Mouse (Mus musculus) midbrain, embryonic 15.5 days (tissue): Measurements from ENCODE around the gene Dlg2. TPM values are rescaled to one million over a fixed set of nuclear protein-coding genes. Genes with fewer than 3 reads are reported as not detected.

Experiments used
- ATAC-seq: fragments of 200-750 bp; cut with Nextera tagmentation; replicated peaks from 2 replicates; pipeline ENCODE4 v1.8.0; 2017; ENCODE audit warnings: moderate TSS enrichment
- H3K27ac ChIP-seq: fragments of 300-500 bp; sonication (generic); 2 replicates; pipeline ENCODE4 v1.5.1; 2015; ENCODE audit warnings: mild to moderate bottlenecking, inconsistent platforms
- H3K27me3 ChIP-seq: fragments of 300-500 bp; sonication (generic); replicated peaks from 2 replicates; pipeline ENCODE4 v1.6.1; 2015; ENCODE audit warnings: inconsistent platforms
- H3K36me3 ChIP-seq: fragments of 300-500 bp; sonication (generic); replicated peaks from 2 replicates; pipeline ENCODE4 v1.6.1; 2015; ENCODE audit warnings: inconsistent platforms
- H3K4me1 ChIP-seq: fragments of 300-500 bp; sonication (generic); 2 replicates; pipeline ENCODE4 v1.6.1; 2015; ENCODE audit warnings: inconsistent platforms
- H3K4me2 ChIP-seq: fragments of 300-500 bp; sonication (generic); 2 replicates; pipeline ENCODE4 v1.6.1; 2015; ENCODE audit warnings: inconsistent platforms, mild to moderate bottlenecking, moderate library complexity
- H3K4me3 ChIP-seq: fragments of 300-500 bp; sonication (generic); 2 replicates; pipeline ENCODE4 v1.5.1; 2015; ENCODE audit warnings: mild to moderate bottlenecking, inconsistent platforms
- H3K9ac ChIP-seq: fragments of 300-500 bp; sonication (generic); 2 replicates; pipeline ENCODE4 v1.6.1; 2015; ENCODE audit warnings: mild to moderate bottlenecking, inconsistent platforms
- H3K9me3 ChIP-seq: fragments of 300-500 bp; sonication (generic); 2 replicates; pipeline ENCODE4 v1.6.1; 2016; ENCODE audit warnings: inconsistent platforms
- WGBS: fragments of 180-500 bp; shearing (Covaris S2); methylation state at CpG from one replicate; pipeline ENCODE4 v1.1.7; 2015; ENCODE audit warnings: mixed read lengths; 5-methylcytosine and 5-hydroxymethylcytosine counted together
- polyA plus RNA-seq: library from polyadenylated mRNA; unstranded; fragments of >200 nt; fragmentation: Nextera tagmentation; extraction: Ambion mirVana; gene quantifications from 2 replicates; pipeline ENCODE4 v1.2.1, GENCODE M21; 2015

Dlg2 gene
- polyA plus RNA-seq, 1 experiment from 2014 or later, result 28.8 TPM

- H3K36me3 ChIP-seq, result no peaks in the 10 kb centered on the region
- no peaks in the 10 kb centered on the region for H3K27me3 ChIP-seq
- peak; percentile 72; the same call in 1 of the 2 replicates for ATAC-seq
- H3K9me3 ChIP-seq, result no peaks in the 10 kb centered on the region
- no peak overlapping the region for H3K4me3 ChIP-seq
- H3K4me1 ChIP-seq, result no peaks in the 10 kb centered on the region
- H3K27ac ChIP-seq, result no peak overlapping the region
- H3K4me2 ChIP-seq, result no peak overlapping the region
- no peak overlapping the region for H3K9ac ChIP-seq
- WGBS, result 36% methylated on average over 3 of the region's 3 CpGs
Observed at GRCm38 (mm10) chr7:92125886-92126285, 1649.4 kb downstream of the Dlg2 start.

- no peaks in the 10 kb centered on the region for H3K9me3 ChIP-seq
- 90% methylated on average over 3 of the region's 3 CpGs for WGBS
- no peak overlapping the region for H3K4me2 ChIP-seq
- H3K4me3 ChIP-seq, result no peak overlapping the region
- no peaks in the 10 kb centered on the region for H3K27me3 ChIP-seq
- H3K27ac ChIP-seq, result no peak overlapping the region
- H3K36me3 ChIP-seq, result no peaks in the 10 kb centered on the region
- H3K4me1 ChIP-seq, result no peaks in the 10 kb centered on the region
- no peak for ATAC-seq
- H3K9ac ChIP-seq, result no peak overlapping the region
Observed at GRCm38 (mm10) chr7:92134301-92134700, 1657.8 kb downstream of the Dlg2 start.

- no peaks in the 10 kb centered on the region for H3K27me3 ChIP-seq
- H3K4me3 ChIP-seq, result no peak overlapping the region
- H3K36me3 ChIP-seq, result no peaks in the 10 kb centered on the region
- H3K4me2 ChIP-seq, result no peak overlapping the region
- H3K4me1 ChIP-seq, result no peaks in the 10 kb centered on the region; the same call in 1 of the 2 replicates
- no peak overlapping the region for H3K27ac ChIP-seq
- H3K9me3 ChIP-seq, result no peaks in the 10 kb centered on the region
- WGBS, result 21% methylated on average over 2 of the region's 2 CpGs
- no peak for ATAC-seq
- no peak overlapping the region for H3K9ac ChIP-seq
Observed at GRCm38 (mm10) chr7:92135624-92136023, 1659.2 kb downstream of the Dlg2 start.

- H3K4me1 ChIP-seq, result no peaks in the 10 kb centered on the region; the same call in 1 of the 2 replicates
- no peaks in the 10 kb centered on the region for H3K9me3 ChIP-seq
- peak overlapping the region; percentile 48; the same call in 1 of the 2 replicates for H3K27ac ChIP-seq
- no peak overlapping the region for H3K9ac ChIP-seq
- no peak overlapping the region for H3K4me2 ChIP-seq
- no peaks in the 10 kb centered on the region for H3K27me3 ChIP-seq
- WGBS, result 66% methylated on average over 9 of the region's 9 CpGs
- H3K36me3 ChIP-seq, result no peaks in the 10 kb centered on the region
- ATAC-seq, result no peak
- no peak overlapping the region for H3K4me3 ChIP-seq
Observed at GRCm38 (mm10) chr7:92140051-92140817, 1663.8 kb downstream of the Dlg2 start.

GRCm38 (mm10) chr7:92147499-92147898 lies 1671.0 kb downstream of the Dlg2 start:
- 95% methylated on average over 1 of the region's 1 CpGs for WGBS
- Histone ChIP-seq H3K27ac (no peak overlapping the region), H3K36me3 (no peaks in the 10 kb centered on the region), H3K4me2 (no peak overlapping the region), H3K27me3 (no peaks in the 10 kb centered on the region), H3K9me3 (no peaks in the 10 kb centered on the region), H3K4me1 (no peaks in the 10 kb centered on the region), H3K9ac (no peak overlapping the region), H3K4me3 (no peak overlapping the region)
- ATAC-seq, result no peak

GRCm38 (mm10) chr7:92150768-92151167 lies 1674.3 kb downstream of the Dlg2 start:
- H3K4me1 ChIP-seq, result no peaks in the 10 kb centered on the region
- 77% methylated on average over 3 of the region's 3 CpGs for WGBS
- no peak for ATAC-seq

GRCm38 (mm10) chr7:92154603-92155002 lies 1678.1 kb downstream of the Dlg2 start:
- no peaks in the 10 kb centered on the region for H3K36me3 ChIP-seq
- H3K4me2 ChIP-seq, result no peak overlapping the region
- no peaks in the 10 kb centered on the region for H3K9me3 ChIP-seq
- ATAC-seq, result no peak
- H3K4me3 ChIP-seq, result no peak overlapping the region
- no peak overlapping the region for H3K9ac ChIP-seq
- no peak overlapping the region for H3K27ac ChIP-seq
- no peaks in the 10 kb centered on the region for H3K4me1 ChIP-seq
- no peaks in the 10 kb centered on the region for H3K27me3 ChIP-seq

More at GRCm38 (mm10) chr7:92150768-92151167, 1674.3 kb downstream of the Dlg2 start:
- H3K9me3 ChIP-seq, result no peaks in the 10 kb centered on the region
- H3K36me3 ChIP-seq, result no peaks in the 10 kb centered on the region
- no peak overlapping the region for H3K9ac ChIP-seq
- H3K27me3 ChIP-seq, result no peaks in the 10 kb centered on the region
- H3K27ac ChIP-seq, result no peak overlapping the region
- H3K4me2 ChIP-seq, result no peak overlapping the region
- no peak overlapping the region for H3K4me3 ChIP-seq

- Histone ChIP-seq H3K27me3 (no peaks in the 10 kb centered on the region), H3K36me3 (no peaks in the 10 kb centered on the region), H3K4me2 (no peak overlapping the region), H3K4me1 (no peaks in the 10 kb centered on the region), H3K9me3 (no peaks in the 10 kb centered on the region), H3K9ac (no peak overlapping the region), H3K27ac (no peak overlapping the region), H3K4me3 (no peak overlapping the region)
- ATAC-seq, result no peak
- WGBS, result 96% methylated on average over 2 of the region's 2 CpGs
Observed at GRCm38 (mm10) chr7:92163150-92163549, 1686.7 kb downstream of the Dlg2 start.

- Histone ChIP-seq H3K36me3 (no peaks in the 10 kb centered on the region), H3K4me3 (no peak overlapping the region), H3K9me3 (no peaks in the 10 kb centered on the region), H3K27ac (no peak overlapping the region), H3K4me1 (no peaks in the 10 kb centered on the region), H3K9ac (no peak overlapping the region), H3K4me2 (no peak overlapping the region), H3K27me3 (no peaks in the 10 kb centered on the region)
- no peak for ATAC-seq
- WGBS, result 85% methylated on average over 2 of the region's 2 CpGs
Observed at GRCm38 (mm10) chr7:92164316-92164715, 1687.8 kb downstream of the Dlg2 start.

GRCm38 (mm10) chr7:92164875-92165518 lies 1688.5 kb downstream of the Dlg2 start:
- H3K9me3 ChIP-seq, result no peaks in the 10 kb centered on the region
- H3K36me3 ChIP-seq, result no peaks in the 10 kb centered on the region
- no peak overlapping the region for H3K4me2 ChIP-seq
- 92% methylated on average over 6 of the region's 6 CpGs for WGBS
- no peak overlapping the region for H3K9ac ChIP-seq
- ATAC-seq, result no peak
- H3K4me1 ChIP-seq, result no peaks in the 10 kb centered on the region
- no peak overlapping the region for H3K27ac ChIP-seq
- H3K27me3 ChIP-seq, result no peaks in the 10 kb centered on the region
- no peak overlapping the region for H3K4me3 ChIP-seq

- H3K4me2 ChIP-seq, result peak overlapping the region; percentile 48
- H3K4me1 ChIP-seq, result peaks cover 20% of the 10 kb centered on the region
- WGBS, result 47% methylated on average over 5 of the region's 5 CpGs
- H3K27ac ChIP-seq, result no peak overlapping the region
- no peak overlapping the region for H3K4me3 ChIP-seq
- H3K36me3 ChIP-seq, result no peaks in the 10 kb centered on the region
- no peak for ATAC-seq
- 0 out of 2 replicates have a peak, but pooled peaks cover 4% of the 10 kb centered on the region for H3K27me3 ChIP-seq
- no peaks in the 10 kb centered on the region for H3K9me3 ChIP-seq
- H3K9ac ChIP-seq, result no peak overlapping the region
Observed at GRCm38 (mm10) chr7:92180029-92180428, 1703.6 kb downstream of the Dlg2 start.

- H3K9ac ChIP-seq, result 0 out of 2 replicates have a peak overlapping the region, but pooled peaks have one; percentile 1
- no peak overlapping the region for H3K27ac ChIP-seq
- peaks cover 20% of the 10 kb centered on the region for H3K4me1 ChIP-seq
- WGBS, result 13% methylated on average over 29 of the region's 29 CpGs
- ATAC-seq, result peak; percentile 78
- H3K27me3 ChIP-seq, result 0 out of 2 replicates have a peak, but pooled peaks cover 4% of the 10 kb centered on the region
- H3K9me3 ChIP-seq, result no peaks in the 10 kb centered on the region
- no peaks in the 10 kb centered on the region for H3K36me3 ChIP-seq
- H3K4me3 ChIP-seq, result peak overlapping the region; percentile 21
- peak overlapping the region; percentile 48 for H3K4me2 ChIP-seq
Observed at GRCm38 (mm10) chr7:92180591-92181587, 1704.4 kb downstream of the Dlg2 start.
